Mouse (Mus musculus) stomach, postnatal 0 days (tissue): ENCODE measurements around the gene Cmas. TPM values are rescaled to one million over a fixed set of nuclear protein-coding genes. Genes with fewer than 3 reads are reported as not detected.

Source experiments
- ATAC-seq: fragments of 200-750 bp; cut with Nextera tagmentation; 2 replicates; pipeline ENCODE4 v1.8.0; 2017; ENCODE audit not compliant: low FRiP score, low TSS enrichment
- DNase-seq: peaks from one replicate; pipeline ENCODE4 v3.0.0-alpha.2; 2016; ENCODE audit warnings: low spot score
- H3K27ac ChIP-seq: fragments of 300-500 bp; sonication (generic); replicated peaks from 2 replicates; pipeline ENCODE4 v1.5.1; 2014; ENCODE audit warnings: mild to moderate bottlenecking, control low read depth
- H3K27me3 ChIP-seq: fragments of 300-500 bp; sonication (generic); 2 replicates; pipeline ENCODE4 v1.6.1; 2014; ENCODE audit warnings: low read length; ENCODE audit not compliant: control insufficient read depth, insufficient read depth
- H3K36me3 ChIP-seq: fragments of 300-500 bp; sonication (generic); 2 replicates; pipeline ENCODE4 v1.6.1; 2014; ENCODE audit warnings: low read length, mixed read lengths; ENCODE audit not compliant: control insufficient read depth, insufficient read depth
- H3K4me1 ChIP-seq: fragments of 300-500 bp; sonication (generic); replicated peaks from 2 replicates; pipeline ENCODE4 v1.6.1; 2014; ENCODE audit warnings: antibody characterized with exemption; ENCODE audit not compliant: control insufficient read depth, insufficient read depth
- H3K4me2 ChIP-seq: fragments of 300-500 bp; sonication (generic); replicated peaks from 2 replicates; pipeline ENCODE4 v1.6.1; 2014; ENCODE audit warnings: low read depth, mild to moderate bottlenecking, control low read depth, moderate library complexity
- H3K4me3 ChIP-seq: fragments of 300-500 bp; sonication (generic); 2 replicates; pipeline ENCODE4 v1.5.1; 2014; ENCODE audit warnings: low read depth, low read length, control low read depth
- H3K9ac ChIP-seq: fragments of 300-500 bp; sonication (generic); 2 replicates; pipeline ENCODE4 v1.6.1; 2014; ENCODE audit warnings: mild to moderate bottlenecking, low read length, control low read depth, mixed read lengths
- H3K9me3 ChIP-seq: fragments of 300-500 bp; sonication (generic); 2 replicates; pipeline ENCODE4 v1.6.1; 2016; ENCODE audit warnings: low read length; ENCODE audit not compliant: control insufficient read depth
- CTCF ChIP-seq: IDR thresholded peaks from 2 replicates; pipeline ENCODE4 v1.5.1; 2016; ENCODE audit warnings: antibody characterized with exemption, low read depth, mild to moderate bottlenecking, moderate library complexity
- EP300 ChIP-seq: optimal IDR thresholded peaks from 2 replicates; pipeline ENCODE3; 2016; ENCODE audit warnings: antibody characterized with exemption
- WGBS: fragments of 180-500 bp; shearing (Covaris S2); extraction: QIAGEN DNeasy Blood & Tissue Kit; methylation state at CpG from one replicate; pipeline ENCODE4 v1.1.7; 2014; 5-methylcytosine and 5-hydroxymethylcytosine counted together
- polyA plus RNA-seq: library from polyadenylated mRNA; unstranded; fragments of >200 nt; fragmentation: Nextera tagmentation; extraction: Ambion mirVana; gene quantifications from 2 replicates; pipeline ENCODE4 v1.2.1, GENCODE M21; 2015

Gene Cmas
- polyA plus RNA-seq, 1 experiment from 2014 or later = 79.5 TPM

- Histone ChIP-seq H3K27me3 (no peaks in the 10 kb centered on the region), H3K27ac (no peak overlapping the region), H3K4me1 (no peaks in the 10 kb centered on the region), H3K4me3 (no peak overlapping the region), H3K9me3 (no peaks in the 10 kb centered on the region), H3K4me2 (no peak overlapping the region), H3K36me3 (peaks cover 40% of the 10 kb centered on the region), H3K9ac (no peak overlapping the region)
- WGBS = 90% methylated on average over 3 of the region's 3 CpGs
- DNase-seq (no peak), ATAC-seq (no peak)
- TF ChIP-seq EP300 = no peak
- no peak for TF ChIP-seq CTCF
These were observed 13.4 kb downstream of the Cmas start for GRCm38 (mm10) chr6:142769896-142770295.

GRCm38 (mm10) chr6:142771643-142772042 is 15.2 kb downstream of the Cmas start:
- TF ChIP-seq EP300 (no peak), CTCF (no peak)
- Histone ChIP-seq H3K9ac (no peak overlapping the region), H3K4me1 (no peaks in the 10 kb centered on the region), H3K27me3 (no peaks in the 10 kb centered on the region), H3K27ac (no peak overlapping the region), H3K36me3 (peaks cover 32% of the 10 kb centered on the region), H3K4me3 (no peak overlapping the region), H3K4me2 (no peak overlapping the region), H3K9me3 (no peaks in the 10 kb centered on the region)
- 81% methylated on average over 4 of the region's 4 CpGs for WGBS
- ATAC-seq = no peak
- no peak for DNase-seq

- H3K27me3 ChIP-seq = no peaks in the 10 kb centered on the region
- no peak for DNase-seq
- no peak overlapping the region for H3K4me3 ChIP-seq
- peaks cover 24% of the 10 kb centered on the region for H3K36me3 ChIP-seq
- no peak for TF ChIP-seq EP300
- peak; percentile 40 for TF ChIP-seq CTCF
- H3K4me1 ChIP-seq = no peaks in the 10 kb centered on the region
- WGBS = 91% methylated on average over 5 of the region's 5 CpGs
- H3K9me3 ChIP-seq = no peaks in the 10 kb centered on the region
- no peak overlapping the region for H3K9ac ChIP-seq
- peak; percentile 36; the same call in 1 of the 2 replicates for ATAC-seq
- no peak overlapping the region for H3K27ac ChIP-seq
- H3K4me2 ChIP-seq = no peak overlapping the region
These were observed 17.1 kb downstream of the Cmas start for GRCm38 (mm10) chr6:142773566-142773965.

- 80% methylated on average over 4 of the region's 4 CpGs for WGBS
- ATAC-seq = no peak
- H3K36me3 ChIP-seq = peaks cover 18% of the 10 kb centered on the region; the same call in 1 of the 2 replicates
- no peaks in the 10 kb centered on the region for H3K27me3 ChIP-seq
- H3K4me1 ChIP-seq = no peaks in the 10 kb centered on the region
- H3K27ac ChIP-seq = no peak overlapping the region
- no peak for TF ChIP-seq EP300
- no peak for TF ChIP-seq CTCF
- DNase-seq = no peak
- no peak overlapping the region for H3K4me3 ChIP-seq
- no peak overlapping the region for H3K9ac ChIP-seq
- H3K9me3 ChIP-seq = no peaks in the 10 kb centered on the region
- no peak overlapping the region for H3K4me2 ChIP-seq
These were observed 20.4 kb downstream of the Cmas start for GRCm38 (mm10) chr6:142776935-142777334.

- H3K9me3 ChIP-seq = no peaks in the 10 kb centered on the region
- ATAC-seq (no peak), DNase-seq (peak; percentile 23)
- no peak overlapping the region for H3K27ac ChIP-seq
- peaks cover 8% of the 10 kb centered on the region; the same call in 1 of the 2 replicates for H3K36me3 ChIP-seq
- H3K4me3 ChIP-seq = no peak overlapping the region
- H3K4me2 ChIP-seq = no peak overlapping the region
- H3K27me3 ChIP-seq = no peaks in the 10 kb centered on the region
- TF ChIP-seq CTCF (peak; percentile 76), EP300 (no peak)
- H3K9ac ChIP-seq = no peak overlapping the region
- WGBS = 41% methylated on average over 11 of the region's 11 CpGs
- no peaks in the 10 kb centered on the region for H3K4me1 ChIP-seq
These were observed 22.7 kb downstream of the Cmas start for GRCm38 (mm10) chr6:142779045-142779811.
